Mouse (Mus musculus) stomach, embryonic 15.5 days (tissue): ENCODE data around the gene Fam83d. TPM values are rescaled to one million over a fixed set of nuclear protein-coding genes. Genes with fewer than 3 reads are reported as not detected.

ENCODE experiments used
- ATAC-seq: fragments of 200-750 bp; cut with Nextera tagmentation; 2 replicates; pipeline ENCODE4 v1.8.0; 2017; ENCODE audit warnings: low read depth, moderate number of reproducible peaks, moderate TSS enrichment; ENCODE audit not compliant: insufficient read depth, low FRiP score
- H3K27ac ChIP-seq: fragments of 300-500 bp; sonication (generic); 2 replicates; pipeline ENCODE4 v1.5.1; 2015; ENCODE audit warnings: mild to moderate bottlenecking, inconsistent platforms
- H3K27me3 ChIP-seq: fragments of 300-500 bp; sonication (generic); replicated peaks from 2 replicates; pipeline ENCODE4 v1.6.1; 2015; ENCODE audit warnings: inconsistent platforms
- H3K36me3 ChIP-seq: fragments of 300-500 bp; sonication (generic); 2 replicates; pipeline ENCODE4 v1.6.1; 2015; ENCODE audit warnings: inconsistent platforms
- H3K4me1 ChIP-seq: fragments of 300-500 bp; sonication (generic); 2 replicates; pipeline ENCODE4 v1.6.1; 2015; ENCODE audit warnings: inconsistent platforms
- H3K4me2 ChIP-seq: fragments of 300-500 bp; sonication (generic); 2 replicates; pipeline ENCODE4 v1.6.1; 2015; ENCODE audit warnings: mild to moderate bottlenecking, inconsistent platforms
- H3K4me3 ChIP-seq: fragments of 300-500 bp; sonication (generic); replicated peaks from 2 replicates; pipeline ENCODE4 v1.5.1; 2015; ENCODE audit warnings: inconsistent platforms
- H3K9ac ChIP-seq: fragments of 300-500 bp; sonication (generic); 2 replicates; pipeline ENCODE4 v1.6.1; 2015; ENCODE audit warnings: inconsistent platforms
- H3K9me3 ChIP-seq: fragments of 300-500 bp; sonication (generic); 2 replicates; pipeline ENCODE4 v1.6.1; 2016; ENCODE audit warnings: inconsistent platforms
- WGBS: fragments of 180-500 bp; shearing (Covaris S2); methylation state at CpG from one replicate; pipeline ENCODE4 v1.1.7; 2015; 5-methylcytosine and 5-hydroxymethylcytosine counted together
- polyA plus RNA-seq: library from polyadenylated mRNA; unstranded; fragments of >200 nt; fragmentation: Nextera tagmentation; extraction: Ambion mirVana; gene quantifications from 2 replicates; pipeline ENCODE4 v1.2.1, GENCODE M21; 2015

Fam83d gene
- polyA plus RNA-seq, 1 experiment from 2014 or later: 45.2 TPM

DNA sequence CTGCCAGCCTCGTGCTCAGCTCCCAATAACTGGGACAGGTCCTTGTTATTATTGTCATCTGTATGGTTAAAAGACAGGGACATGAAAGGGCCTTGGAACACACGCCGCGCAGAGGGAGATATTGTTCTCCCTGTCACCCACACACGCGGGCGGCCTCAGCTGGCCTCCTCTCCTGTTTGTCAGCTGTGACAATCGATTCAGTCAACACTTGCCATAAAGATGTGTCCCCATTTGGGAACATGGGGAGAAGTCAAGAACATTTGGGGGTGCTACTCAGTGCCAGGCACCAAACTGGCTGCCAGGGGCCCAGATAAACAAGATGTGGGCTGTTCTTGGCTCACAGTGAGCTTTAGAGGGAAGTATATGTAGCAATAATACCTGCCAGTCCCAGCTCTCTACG is 18.5 kb upstream of the Fam83d start:
- H3K27ac ChIP-seq: no peak overlapping the region
- H3K4me3 ChIP-seq: no peak overlapping the region
- H3K27me3 ChIP-seq: no peaks in the 10 kb centered on the region
- no peaks in the 10 kb centered on the region for H3K36me3 ChIP-seq
- WGBS: 88% methylated on average over 9 of the region's 9 CpGs
- no peak overlapping the region for H3K4me2 ChIP-seq
- H3K4me1 ChIP-seq: no peaks in the 10 kb centered on the region
- ATAC-seq: no peak
- H3K9ac ChIP-seq: no peak overlapping the region
- no peaks in the 10 kb centered on the region for H3K9me3 ChIP-seq

DNA sequence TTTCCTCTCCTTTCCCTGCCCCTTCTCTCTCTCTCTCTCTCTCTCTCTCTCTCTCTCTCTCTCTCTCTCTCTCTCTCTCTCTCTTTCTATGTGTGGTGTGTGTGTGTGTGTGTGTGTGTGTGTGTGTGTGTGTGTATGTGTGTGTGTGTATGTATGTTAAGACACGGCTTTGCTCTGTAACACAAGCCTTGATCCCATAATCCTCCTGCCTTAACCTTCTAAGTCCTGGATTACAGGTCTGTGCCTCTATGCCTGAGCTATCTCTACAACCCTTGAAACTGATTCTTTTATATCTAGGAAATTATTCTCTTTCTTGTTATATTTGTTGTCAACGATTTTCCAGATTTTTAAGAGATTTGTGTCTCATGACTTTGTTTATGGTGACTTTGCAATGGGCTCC is 7.7 kb upstream of the Fam83d start:
- Histone ChIP-seq H3K27ac (no peak overlapping the region), H3K9ac (no peak overlapping the region), H3K36me3 (no peaks in the 10 kb centered on the region), H3K4me2 (no peak overlapping the region), H3K27me3 (no peaks in the 10 kb centered on the region), H3K4me1 (no peaks in the 10 kb centered on the region), H3K4me3 (no peak overlapping the region), H3K9me3 (no peaks in the 10 kb centered on the region)
- ATAC-seq: no peak
- WGBS: 67% methylated on average over 2 of the region's 2 CpGs

DNA sequence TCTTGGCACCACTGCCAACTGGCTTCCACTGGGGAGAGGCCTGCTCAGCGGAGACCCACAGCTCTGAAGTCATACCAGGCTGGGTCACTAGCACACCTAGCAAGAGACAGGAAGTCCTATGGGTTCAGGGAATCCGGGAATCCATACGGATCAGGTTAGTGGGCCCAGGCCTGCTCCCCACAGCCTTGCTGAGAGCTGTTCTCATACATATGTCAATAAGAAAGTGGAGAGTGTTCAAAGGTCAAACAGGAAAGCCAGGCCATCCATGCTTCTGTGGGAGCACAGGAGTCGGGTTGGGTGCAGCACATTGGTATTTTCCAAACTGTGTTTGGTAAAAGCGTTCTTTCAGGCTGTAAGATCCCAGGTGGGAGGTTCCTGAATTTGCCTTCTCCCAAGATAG is 5.6 kb upstream of the Fam83d start:
- WGBS: 76% methylated on average over 5 of the region's 5 CpGs
- ATAC-seq: no peak
- H3K4me1 ChIP-seq: no peaks in the 10 kb centered on the region

DNA sequence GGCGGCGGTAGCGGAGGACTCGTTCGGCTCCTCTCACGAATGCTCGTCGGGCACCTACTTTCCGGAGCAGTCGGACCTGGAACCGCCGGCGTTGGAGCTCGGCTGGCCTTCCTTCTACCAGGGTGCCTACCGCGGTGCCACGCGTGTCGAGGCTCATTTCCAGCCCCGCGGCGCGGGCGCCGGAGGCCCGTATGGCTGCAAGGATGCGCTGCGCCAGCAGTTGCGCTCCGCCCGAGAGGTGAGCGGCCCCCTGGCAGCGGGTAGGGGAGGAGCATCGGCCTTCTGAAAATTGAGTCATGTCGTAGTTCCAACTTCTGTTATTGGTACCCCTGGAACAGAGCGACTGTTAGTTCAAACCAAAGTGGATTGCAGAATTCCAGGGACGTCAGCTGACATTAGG is 457 bp downstream of the Fam83d start:
- no peaks in the 10 kb centered on the region for H3K9me3 ChIP-seq
- H3K4me3 ChIP-seq: peak overlapping the region; percentile 76
- peaks cover 36% of the 10 kb centered on the region for H3K4me1 ChIP-seq
- H3K4me2 ChIP-seq: peak overlapping the region; percentile 97
- H3K27me3 ChIP-seq: no peaks in the 10 kb centered on the region
- H3K27ac ChIP-seq: peak overlapping the region; percentile 75
- peak overlapping the region; percentile 62 for H3K9ac ChIP-seq
- under 1% methylated on average over 37 of the region's 37 CpGs for WGBS
- H3K36me3 ChIP-seq: no peaks in the 10 kb centered on the region
- peak; percentile 7; the same call in 1 of the 2 replicates for ATAC-seq

More for the DNA sequence above, 5.6 kb upstream of the Fam83d start:
- H3K27me3 ChIP-seq: no peaks in the 10 kb centered on the region
- no peak overlapping the region for H3K4me2 ChIP-seq
- no peaks in the 10 kb centered on the region for H3K36me3 ChIP-seq
- H3K4me3 ChIP-seq: no peak overlapping the region
- no peak overlapping the region for H3K9ac ChIP-seq
- H3K9me3 ChIP-seq: no peaks in the 10 kb centered on the region
- no peak overlapping the region for H3K27ac ChIP-seq

DNA sequence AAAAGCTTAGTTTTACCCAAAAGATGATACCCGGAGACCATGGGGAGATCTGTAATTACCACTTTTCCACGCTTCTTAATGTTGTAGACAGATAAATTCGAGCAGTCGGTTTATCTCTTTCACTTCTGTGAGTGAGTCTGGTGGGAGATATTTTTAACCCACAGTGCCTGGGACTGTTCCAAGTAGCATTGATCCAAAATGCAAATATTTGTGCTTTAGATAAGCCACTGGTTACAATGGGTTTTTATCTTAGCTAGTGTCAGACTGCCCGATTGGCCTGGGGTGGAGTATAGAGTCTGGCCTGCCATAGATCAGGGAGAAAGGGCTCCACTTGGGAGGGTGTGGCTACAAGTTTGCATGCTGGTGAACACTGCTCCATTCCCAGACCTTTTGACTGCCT is 878 bp downstream of the Fam83d start:
- Histone ChIP-seq H3K9me3 (no peaks in the 10 kb centered on the region), H3K4me3 (peak overlapping the region; percentile 76), H3K27me3 (no peaks in the 10 kb centered on the region), H3K9ac (peak overlapping the region; percentile 62; the same call in 1 of the 2 replicates), H3K36me3 (no peaks in the 10 kb centered on the region), H3K4me1 (peaks cover 36% of the 10 kb centered on the region), H3K27ac (peak overlapping the region; percentile 75; the same call in 1 of the 2 replicates), H3K4me2 (peak overlapping the region; percentile 97)
- ATAC-seq: peak; percentile 63
- WGBS: 4% methylated on average over 5 of the region's 5 CpGs

DNA sequence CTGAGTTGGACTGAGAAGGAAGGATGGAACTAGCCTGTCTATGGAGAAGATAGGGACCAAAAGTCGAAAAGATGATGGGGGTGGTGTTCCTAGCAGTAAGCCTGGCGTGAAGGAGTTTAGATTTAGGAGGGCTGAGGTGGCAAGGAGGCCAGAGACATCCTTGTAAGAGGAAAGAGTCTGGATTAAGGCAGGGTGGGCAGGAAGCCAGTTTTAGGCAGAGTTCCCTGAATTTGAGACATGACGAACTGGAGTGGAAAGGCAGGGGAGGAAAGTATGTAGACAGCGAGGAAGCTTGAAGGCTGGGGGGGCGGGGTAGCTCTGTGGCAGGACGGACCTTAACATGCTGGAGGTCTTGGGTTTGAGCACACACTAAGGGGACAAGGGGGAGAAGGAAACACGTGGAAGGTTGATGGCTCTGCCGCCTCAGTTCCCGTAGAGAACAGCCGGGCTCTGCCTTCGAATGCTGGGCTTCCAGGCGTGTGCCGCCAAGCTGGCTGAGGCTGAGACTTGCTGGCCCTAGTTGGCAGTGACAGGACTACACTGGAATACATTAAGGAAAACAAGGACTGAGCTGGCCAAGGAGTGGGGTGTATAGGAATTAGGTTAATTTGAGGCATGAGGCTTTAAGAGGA is 2.3 kb downstream of the Fam83d start:
- Histone ChIP-seq H3K4me2 (peak overlapping the region; percentile 97), H3K9me3 (no peaks in the 10 kb centered on the region), H3K4me3 (peak overlapping the region; percentile 76), H3K36me3 (0 out of 2 replicates have a peak, but pooled peaks cover 3% of the 10 kb centered on the region), H3K27me3 (no peaks in the 10 kb centered on the region), H3K4me1 (peaks cover 43% of the 10 kb centered on the region), H3K9ac (no peak overlapping the region; the same call in 1 of the 2 replicates), H3K27ac (peak overlapping the region; percentile 26; the same call in 1 of the 2 replicates)
- no peak for ATAC-seq
- WGBS: 26% methylated on average over 13 of the region's 13 CpGs

DNA sequence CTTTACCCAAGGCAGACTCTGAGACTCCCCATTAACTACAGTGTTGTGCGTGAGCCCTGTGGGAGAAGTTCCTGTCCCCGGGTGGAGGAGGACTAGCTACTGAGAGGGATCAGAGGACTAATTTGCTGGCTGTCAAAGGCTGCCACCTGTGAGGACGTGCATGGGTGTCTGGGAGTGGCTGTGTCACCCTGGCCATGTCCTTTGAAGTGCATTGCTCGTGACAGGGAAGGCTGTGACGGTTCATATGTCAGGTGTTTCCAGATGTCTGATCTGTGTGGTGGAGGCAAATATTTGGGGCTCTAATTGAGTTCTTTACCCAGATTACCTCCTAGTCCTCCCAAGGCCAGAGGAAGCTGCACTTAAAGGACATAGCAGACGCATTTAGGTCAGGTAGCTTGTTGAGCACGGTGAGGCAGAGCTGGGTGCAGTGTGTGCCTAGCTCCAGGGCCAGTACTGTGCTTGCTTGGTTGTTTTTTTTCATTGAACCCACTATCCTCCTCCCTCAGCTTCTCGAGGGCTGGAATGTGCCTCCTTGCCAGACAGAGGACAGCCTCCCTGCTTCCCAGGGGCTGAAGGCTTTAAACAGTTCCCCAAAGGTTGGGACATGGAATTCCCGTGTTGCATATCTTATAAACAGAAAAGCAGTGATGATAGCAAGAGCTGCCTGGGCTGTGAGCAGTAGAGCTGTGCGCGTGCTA is 3.3 kb downstream of the Fam83d start:
- ATAC-seq: no peak
- peak overlapping the region; percentile 97 for H3K4me2 ChIP-seq
- H3K9me3 ChIP-seq: no peaks in the 10 kb centered on the region
- H3K4me1 ChIP-seq: peaks cover 47% of the 10 kb centered on the region
- H3K9ac ChIP-seq: no peak overlapping the region
- 39% methylated on average over 11 of the region's 11 CpGs for WGBS
- no peaks in the 10 kb centered on the region for H3K27me3 ChIP-seq
- H3K4me3 ChIP-seq: no peak overlapping the region
- H3K36me3 ChIP-seq: 0 out of 2 replicates have a peak, but pooled peaks cover 3% of the 10 kb centered on the region
- H3K27ac ChIP-seq: no peak overlapping the region

DNA sequence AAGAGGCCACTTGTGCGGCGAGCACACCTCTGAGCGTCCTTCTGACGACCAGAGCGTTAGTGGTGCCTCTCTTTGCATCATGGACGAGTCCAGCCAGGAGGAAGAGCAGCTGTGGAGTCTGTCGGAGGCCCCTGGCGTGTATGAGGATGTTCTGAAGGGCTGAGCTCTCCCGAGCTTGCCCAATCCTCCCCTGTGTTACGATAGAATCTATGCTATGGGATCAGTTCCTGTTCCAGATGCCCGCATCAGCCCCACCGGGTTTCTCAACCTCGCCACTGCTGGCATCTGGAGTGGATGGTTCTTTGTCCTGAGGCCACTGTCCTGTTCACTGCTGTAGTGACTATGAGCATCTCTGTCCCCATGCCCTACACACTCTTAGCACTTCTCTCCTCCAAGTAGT is 4.9 kb downstream of the Fam83d start:
- Histone ChIP-seq H3K4me3 (no peak overlapping the region), H3K9me3 (no peaks in the 10 kb centered on the region), H3K4me1 (peaks cover 62% of the 10 kb centered on the region), H3K9ac (no peak overlapping the region), H3K27ac (no peak overlapping the region), H3K27me3 (no peaks in the 10 kb centered on the region), H3K36me3 (0 out of 2 replicates have a peak, but pooled peaks cover 3% of the 10 kb centered on the region), H3K4me2 (no peak overlapping the region)
- no peak for ATAC-seq
- WGBS: 86% methylated on average over 13 of the region's 13 CpGs

DNA sequence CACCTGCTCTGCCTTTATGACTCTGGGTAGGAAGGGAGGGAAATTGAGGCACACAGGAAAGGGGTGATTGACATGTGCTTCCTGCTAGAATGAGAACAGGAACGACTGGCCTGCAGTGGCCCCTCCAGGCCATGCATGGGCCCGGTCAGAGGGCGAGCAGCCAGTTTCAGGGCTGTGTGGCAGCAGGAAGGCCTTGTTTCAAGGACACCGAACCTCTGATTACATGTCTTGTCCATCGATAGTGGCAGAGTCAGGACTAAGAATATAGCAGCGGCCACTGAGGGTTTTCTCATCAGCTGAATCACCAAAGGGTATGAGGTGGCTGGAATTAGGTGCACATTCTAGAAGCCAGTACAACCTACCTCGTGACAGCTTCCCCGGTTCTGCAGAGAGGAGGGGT is 7.0 kb downstream of the Fam83d start:
- ATAC-seq: no peak
- Histone ChIP-seq H3K27ac (no peak overlapping the region), H3K27me3 (no peaks in the 10 kb centered on the region), H3K4me2 (no peak overlapping the region), H3K9ac (no peak overlapping the region), H3K36me3 (peaks cover 5% of the 10 kb centered on the region; the same call in 1 of the 2 replicates), H3K4me3 (no peak overlapping the region), H3K4me1 (peaks cover 51% of the 10 kb centered on the region), H3K9me3 (no peaks in the 10 kb centered on the region)
- 65% methylated on average over 8 of the region's 8 CpGs for WGBS

DNA sequence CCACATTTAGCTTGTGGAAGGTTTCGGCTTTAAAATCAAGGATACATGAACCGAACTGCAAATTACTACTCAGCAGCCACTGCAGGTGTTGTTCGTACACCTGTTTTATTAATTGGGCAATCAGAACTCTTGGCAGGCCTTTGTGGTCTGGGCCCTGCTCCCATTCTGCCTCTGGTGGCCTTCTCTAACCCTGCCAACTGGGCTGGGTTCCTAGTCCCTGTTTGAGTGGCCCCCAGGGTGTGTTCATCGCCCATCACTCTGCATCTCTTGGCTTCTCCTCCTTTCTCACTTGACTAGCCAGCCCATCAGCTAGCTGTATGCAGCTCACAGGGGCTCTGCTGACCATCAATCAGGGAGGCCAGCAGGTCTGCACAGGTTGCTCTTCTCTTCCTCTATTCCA is 8.8 kb downstream of the Fam83d start:
- ATAC-seq: no peak
- H3K4me2 ChIP-seq: no peak overlapping the region
- H3K36me3 ChIP-seq: peaks cover 17% of the 10 kb centered on the region; the same call in 1 of the 2 replicates
- no peaks in the 10 kb centered on the region for H3K27me3 ChIP-seq
- no peak overlapping the region for H3K4me3 ChIP-seq
- no peak overlapping the region for H3K9ac ChIP-seq
- WGBS: 86% methylated on average over 4 of the region's 4 CpGs
- H3K4me1 ChIP-seq: peaks cover 34% of the 10 kb centered on the region
- H3K27ac ChIP-seq: no peak overlapping the region
- no peaks in the 10 kb centered on the region for H3K9me3 ChIP-seq

DNA sequence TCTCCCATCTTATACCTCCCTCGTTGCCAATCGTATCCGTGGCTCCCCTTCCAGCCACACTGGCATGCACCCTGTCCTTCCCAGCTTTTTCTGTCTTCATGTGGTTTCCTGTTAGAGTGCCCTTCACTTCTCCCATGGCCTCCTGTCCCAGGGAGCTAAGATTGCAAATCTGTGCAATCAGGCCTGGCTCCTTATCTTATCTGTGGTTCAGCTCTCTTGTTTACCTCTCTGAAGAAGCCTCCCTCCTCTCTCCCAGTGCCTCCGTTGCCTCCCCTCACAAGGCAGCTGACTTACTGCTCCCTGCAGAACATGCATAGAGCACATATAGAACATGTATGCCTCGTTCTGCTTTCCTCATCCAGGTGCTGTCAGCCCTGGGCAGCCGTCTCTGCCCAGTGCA is 9.6 kb downstream of the Fam83d start:
- 34% methylated on average over 6 of the region's 6 CpGs for WGBS
- H3K9me3 ChIP-seq: no peaks in the 10 kb centered on the region
- H3K4me2 ChIP-seq: no peak overlapping the region
- peak; percentile 8; the same call in 1 of the 2 replicates for ATAC-seq
- H3K4me3 ChIP-seq: no peak overlapping the region
- no peak overlapping the region for H3K9ac ChIP-seq
- no peak overlapping the region for H3K27ac ChIP-seq
- peaks cover 28% of the 10 kb centered on the region for H3K4me1 ChIP-seq
- H3K27me3 ChIP-seq: no peaks in the 10 kb centered on the region
- peaks cover 17% of the 10 kb centered on the region; the same call in 1 of the 2 replicates for H3K36me3 ChIP-seq

DNA sequence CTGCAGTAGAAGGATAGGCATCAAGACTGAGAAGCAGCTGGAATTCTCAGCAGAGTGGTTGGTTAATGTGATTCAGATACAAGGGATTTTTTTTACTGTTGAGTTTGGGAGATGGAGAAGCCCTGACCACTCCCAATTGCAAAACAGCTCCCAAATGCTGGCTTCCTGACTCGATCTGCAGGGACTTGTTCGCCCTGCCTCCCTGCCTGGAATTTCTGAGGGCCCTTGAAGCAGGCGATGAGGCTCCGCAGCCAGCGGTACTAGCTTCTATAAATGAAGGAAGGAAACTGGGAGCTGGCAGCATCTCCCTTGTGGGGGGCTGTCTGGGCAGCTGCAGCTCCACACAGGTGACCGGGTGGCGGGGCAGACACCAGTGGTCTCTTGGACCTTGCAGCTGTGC is 10.5 kb downstream of the Fam83d start:
- ATAC-seq: no peak
- Histone ChIP-seq H3K27ac (no peak overlapping the region; the same call in 1 of the 2 replicates), H3K4me2 (no peak overlapping the region), H3K4me1 (peaks cover 25% of the 10 kb centered on the region), H3K4me3 (no peak overlapping the region), H3K36me3 (peaks cover 22% of the 10 kb centered on the region), H3K27me3 (no peaks in the 10 kb centered on the region), H3K9ac (no peak overlapping the region), H3K9me3 (no peaks in the 10 kb centered on the region)
- WGBS: 61% methylated on average over 7 of the region's 7 CpGs
